27 mouse cellular contexts compared by ENCODE assay signal in the genomic region with DNA sequence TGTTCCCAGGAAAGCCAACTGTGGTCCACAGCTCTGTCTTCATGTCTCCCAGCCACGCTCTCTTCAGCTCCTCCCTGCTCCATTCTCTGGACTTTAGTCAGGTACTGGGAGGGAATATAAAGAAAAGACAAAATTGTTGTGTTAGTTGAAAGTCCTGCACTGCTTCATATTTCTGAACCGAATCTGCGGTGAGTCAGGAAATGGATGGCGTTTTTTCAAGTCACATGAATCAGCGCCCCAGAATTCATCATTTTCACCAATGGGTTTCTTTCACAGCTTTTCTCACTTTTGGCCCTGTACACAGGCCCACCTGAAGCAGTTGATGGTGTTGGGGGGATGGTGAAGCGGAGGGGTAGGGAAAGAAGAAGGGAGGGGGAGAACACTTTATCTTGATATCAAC. TPM values are rescaled to one million over a fixed set of nuclear protein-coding genes. Genes with fewer than 3 reads are reported as not detected.
DNase-seq lines count a peak whose midpoint lies in the region; TF ChIP-seq lines count a peak whose summit lies in the region.
"Had no signal": no experiment of that assay in that cellular context is flagged by ENCODE, and none has a peak within 500 bp of the region (broad histone marks: within the 10 kb centered on the region; RNA-seq: fewer than 3 reads in every experiment).

No protein-coding gene starts in this region.

- no peak for TF ChIP-seq POLR2A in kidney, adult 2 months (IDR thresholded peaks at IDR 0.05; ENCODE audit: low read depth, low read length)

- DNase-seq in kidney, adult 2 months, result peak; percentile 42
- DNase-seq in kidney, postnatal 14 days, result no peak
- DNase-seq in 3134 (ENCODE audit: extremely low read depth, insufficient read length, low spot score) (peak; percentile 35), 3T3-L1 (ENCODE audit: low read depth, low spot score) (peak; percentile 66)
- DNase-seq in fibroblast of lung, adult 2 months (ENCODE audit: low read depth), result peak; percentile 56
- DNase-seq in testis, postnatal 14 days (ENCODE audit: low spot score), result no peak
- DNase-seq in natural killer cell, adult 2 months (ENCODE audit: low spot score in 2 of 2), result no peak
- DNase-seq: adrenal gland, postnatal 25 days; cerebellum, adult 18-20 months; cerebellum, postnatal 10 days; forebrain, postnatal 0 days; gastrocnemius, postnatal 14 days; heart, postnatal 36 days; kidney, adult 9 months; layer of hippocampus, adult 9-11 months; lung, postnatal 36 days; retina, postnatal 1 day; right cerebral cortex, postnatal 25 days; thymus, postnatal 14 days had no signal

- H3K4me1 ChIP-seq in kidney, adult 2 months (ENCODE audit: control insufficient read depth, insufficient read depth, low read length), result peaks cover 23% of the 10 kb centered on the region

- H3K4me3 ChIP-seq in kidney, adult 2 months (ENCODE audit: insufficient read depth, low read depth, low read length), result no peak overlapping the region
- H3K4me3 ChIP-seq: heart, embryonic 10.5 days; hindbrain, embryonic 12.5 days; liver, embryonic 15.5 days; midbrain, embryonic 12.5 days; neural tube, embryonic 15.5 days had no signal

- no peak overlapping the region for H3K27ac ChIP-seq in kidney, adult 2 months (ENCODE audit: insufficient read depth, low read depth, low read length)
- H3K27ac ChIP-seq: heart, embryonic 10.5 days; heart, embryonic 15.5 days; hindbrain, embryonic 12.5 days; hindbrain, postnatal 0 days; liver, embryonic 15.5 days; midbrain, embryonic 12.5 days; neural tube, embryonic 15.5 days had no signal

- no peak for TF ChIP-seq CTCF in kidney, adult 2 months (conservative IDR thresholded peaks at IDR 0.05; ENCODE audit: insufficient read depth, insufficient read length, low read depth, low read length)

- no peaks in the 10 kb centered on the region for H3K27me3 ChIP-seq in kidney, adult 2 months (replicated peaks; ENCODE audit: control insufficient read depth, insufficient read depth, low read length)
- H3K27me3 ChIP-seq: heart, embryonic 15.5 days; hindbrain, embryonic 12.5 days; midbrain, embryonic 12.5 days; neural tube, embryonic 15.5 days had no signal

- WGBS in kidney, adult 2 months, result 58% methylated on average over 6 of the region's 6 CpGs

- H3K36me3 ChIP-seq in kidney, adult 2 months (ENCODE audit: control insufficient read depth, insufficient read depth, low read length), result peaks cover 3% of the 10 kb centered on the region; the same call in 1 of the 2 replicates
- H3K36me3 ChIP-seq: G1E; hindbrain, embryonic 12.5 days; liver, embryonic 15.5 days; midbrain, embryonic 12.5 days; neural tube, embryonic 15.5 days had no signal

RNA-seq across cellular contexts. Expression of a gene that starts 2.9 kb away (rescaled TPM):
- polyA plus RNA-seq in kidney, adult 2 months (2012; rRNA removed), result 11.6 and 12.9 TPM in 2 replicates
- polyA plus RNA-seq: G1E had no signal

Comparison
In these comparisons a context has a peak if more than half of its experiments do, and no peak if none do; other contexts are left out.
1. DNase-seq: peak in kidney, adult 2 months (single experiment), 3134 (single experiment), 3T3-L1 (single experiment) and fibroblast of lung, adult 2 months (single experiment); none in kidney, postnatal 14 days (single experiment), testis, postnatal 14 days (single experiment) and natural killer cell, adult 2 months (0 of 2).